Mouse (Mus musculus): ENCODE measurements around the gene Thbs1. TPM values are rescaled to one million over a fixed set of nuclear protein-coding genes. Genes with fewer than 3 reads are reported as not detected.

Gene Thbs1
- polyA plus RNA-seq, 1 experiment, result 57.5 TPM

- TF ChIP-seq MYOG (IDR thresholded peaks at IDR 0.05; ENCODE audit: control insufficient read depth in 1 of 3, insufficient read depth in 1 of 3, insufficient read length in 2 of 3, low read depth in 2 of 3) (peak; percentile 29 to 81 (median 50)), REST (IDR thresholded peaks at IDR 0.05; ENCODE audit: insufficient read depth, insufficient read length) (no peak), MYOD1 (IDR thresholded peaks at IDR 0.05; ENCODE audit: control insufficient read depth in 1 of 3, insufficient read length in 2 of 3, low read depth in 2 of 3) (peak in 2 of 3 experiments; percentile 40 to 74), TCF3 (IDR thresholded peaks at IDR 0.05; ENCODE audit: insufficient read length, low read depth) (no peak), POLR2A (IDR thresholded peaks at IDR 0.05; ENCODE audit: insufficient read length, low read depth) (no peak)
- Histone ChIP-seq H3K79me2 (ENCODE audit: control insufficient read depth, insufficient read depth) (no peaks in the 10 kb centered on the region), H3ac (ENCODE audit: control insufficient read depth, insufficient read length) (no peak overlapping the region), H3K4me3 (no peak overlapping the region), H3K4me2 (ENCODE audit: low read depth) (no peak overlapping the region), H3K27me3 (ENCODE audit: control insufficient read depth, insufficient read depth, insufficient read length) (no peaks in the 10 kb centered on the region), H3K36me3 (ENCODE audit: control insufficient read depth, insufficient read depth) (no peaks in the 10 kb centered on the region)
Observed at GRCm38 (mm10) chr2:118072811-118073372, 38.8 kb upstream of the Thbs1 start.

GRCm38 (mm10) chr2:118074030-118074429 is 37.6 kb upstream of the Thbs1 start:
- Histone ChIP-seq H3K4me3 (no peak overlapping the region), H3K36me3 (ENCODE audit: control insufficient read depth, insufficient read depth) (no peaks in the 10 kb centered on the region), H3K27me3 (ENCODE audit: control insufficient read depth, insufficient read depth, insufficient read length) (no peaks in the 10 kb centered on the region), H3K4me2 (ENCODE audit: low read depth) (no peak overlapping the region), H3K79me2 (ENCODE audit: control insufficient read depth, insufficient read depth) (no peaks in the 10 kb centered on the region), H3ac (ENCODE audit: control insufficient read depth, insufficient read length) (no peak overlapping the region)
- TF ChIP-seq MYOD1 (IDR thresholded peaks at IDR 0.05; ENCODE audit: control insufficient read depth in 1 of 3, insufficient read length in 2 of 3, low read depth in 2 of 3), result peak in 2 of 3 experiments; percentile 69 to 84
- TF ChIP-seq MYOG (IDR thresholded peaks at IDR 0.05; ENCODE audit: control insufficient read depth in 1 of 3, insufficient read depth in 1 of 3, insufficient read length in 2 of 3, low read depth in 2 of 3), result peak in 2 of 3 experiments; percentile 27 to 74
- no peak for TF ChIP-seq TCF12 (IDR thresholded peaks at IDR 0.05; ENCODE audit: insufficient read depth, poor library complexity, severe bottlenecking)

- Histone ChIP-seq H3K4me2 (ENCODE audit: low read depth) (no peak overlapping the region), H3K79me2 (ENCODE audit: control insufficient read depth, insufficient read depth) (no peaks in the 10 kb centered on the region), H3K36me3 (ENCODE audit: control insufficient read depth, insufficient read depth) (no peaks in the 10 kb centered on the region), H3K4me3 (no peak overlapping the region), H3K27me3 (ENCODE audit: control insufficient read depth, insufficient read depth, insufficient read length) (no peaks in the 10 kb centered on the region), H3ac (ENCODE audit: control insufficient read depth, insufficient read length) (no peak overlapping the region)
- TF ChIP-seq REST (IDR thresholded peaks at IDR 0.05; ENCODE audit: insufficient read depth, insufficient read length), result no peak
- no peak for TF ChIP-seq MYOG (IDR thresholded peaks at IDR 0.05; ENCODE audit: control insufficient read depth in 1 of 3, insufficient read depth in 1 of 3, insufficient read length in 2 of 3, low read depth in 2 of 3)
- no peak for TF ChIP-seq TCF3 (IDR thresholded peaks at IDR 0.05; ENCODE audit: insufficient read length, low read depth)
- TF ChIP-seq CEBPB (IDR thresholded peaks at IDR 0.05; ENCODE audit: insufficient read depth, poor library complexity, severe bottlenecking), result no peak
- TF ChIP-seq SRF (IDR thresholded peaks at IDR 0.05; ENCODE audit: control insufficient read depth, insufficient read length, low read depth), result no peak
- TF ChIP-seq POLR2A (IDR thresholded peaks at IDR 0.05; ENCODE audit: insufficient read length, low read depth), result no peak
- TF ChIP-seq USF1 (IDR thresholded peaks at IDR 0.05; ENCODE audit: low read depth), result no peak
- TF ChIP-seq E2F4 (IDR thresholded peaks at IDR 0.05; ENCODE audit: insufficient read depth), result no peak
- no peak for TF ChIP-seq MYOD1 (IDR thresholded peaks at IDR 0.05; ENCODE audit: control insufficient read depth in 1 of 3, insufficient read length in 2 of 3, low read depth in 2 of 3)
- TF ChIP-seq POLR2AphosphoS2 (IDR thresholded peaks at IDR 0.05; ENCODE audit: insufficient read length, low read depth), result no peak
- TF ChIP-seq TCF12 (IDR thresholded peaks at IDR 0.05; ENCODE audit: insufficient read depth, poor library complexity, severe bottlenecking), result no peak
- no peak for TF ChIP-seq MAX (IDR thresholded peaks at IDR 0.05; ENCODE audit: low read depth)
Observed at GRCm38 (mm10) chr2:118075165-118075564, 36.5 kb upstream of the Thbs1 start.

DNA sequence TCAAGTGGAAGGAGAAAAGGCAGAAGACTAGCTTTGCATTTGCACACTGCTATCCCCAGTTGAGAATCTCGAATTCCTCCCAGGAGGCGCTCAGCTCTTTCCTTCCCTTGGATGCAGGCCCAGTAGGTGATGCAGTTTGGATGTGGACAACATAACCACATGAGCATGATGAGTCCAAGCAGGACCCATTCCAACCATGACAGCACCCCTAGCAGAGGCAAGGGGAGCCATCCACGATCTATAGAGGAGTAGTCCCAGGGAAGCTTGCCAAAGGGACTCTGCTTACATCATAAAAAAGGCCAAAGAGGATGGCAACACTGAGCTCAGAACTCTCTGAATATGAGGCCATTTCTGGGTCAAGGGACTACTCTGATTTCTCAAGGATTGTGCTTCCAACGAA is 32.5 kb upstream of the Thbs1 start:
- no peak overlapping the region for H3ac ChIP-seq (ENCODE audit: control insufficient read depth, insufficient read length)
- H3K4me3 ChIP-seq, result no peak overlapping the region
- H3K27me3 ChIP-seq (ENCODE audit: control insufficient read depth, insufficient read depth, insufficient read length), result no peaks in the 10 kb centered on the region
- no peaks in the 10 kb centered on the region for H3K36me3 ChIP-seq (ENCODE audit: control insufficient read depth, insufficient read depth)
- H3K4me2 ChIP-seq (ENCODE audit: low read depth), result no peak overlapping the region
- no peak for TF ChIP-seq E2F4 (IDR thresholded peaks at IDR 0.05; ENCODE audit: insufficient read depth)
- TF ChIP-seq MYOG (IDR thresholded peaks at IDR 0.05; ENCODE audit: control insufficient read depth in 1 of 3, insufficient read depth in 1 of 3, insufficient read length in 2 of 3, low read depth in 2 of 3), result no peak
- TF ChIP-seq REST (IDR thresholded peaks at IDR 0.05; ENCODE audit: insufficient read depth, insufficient read length), result no peak
- no peak for TF ChIP-seq USF1 (IDR thresholded peaks at IDR 0.05; ENCODE audit: low read depth)
- TF ChIP-seq MYOD1 (IDR thresholded peaks at IDR 0.05; ENCODE audit: control insufficient read depth in 1 of 3, insufficient read length in 2 of 3, low read depth in 2 of 3), result no peak
- no peak for TF ChIP-seq CEBPB (IDR thresholded peaks at IDR 0.05; ENCODE audit: insufficient read depth, poor library complexity, severe bottlenecking)
- no peak for TF ChIP-seq MAX (IDR thresholded peaks at IDR 0.05; ENCODE audit: low read depth)
- TF ChIP-seq TCF12 (IDR thresholded peaks at IDR 0.05; ENCODE audit: insufficient read depth, poor library complexity, severe bottlenecking), result no peak
- no peak for TF ChIP-seq SRF (IDR thresholded peaks at IDR 0.05; ENCODE audit: control insufficient read depth, insufficient read length, low read depth)
- H3K79me2 ChIP-seq (ENCODE audit: control insufficient read depth, insufficient read depth), result no peaks in the 10 kb centered on the region

GRCm38 (mm10) chr2:118081581-118081980 is 30.1 kb upstream of the Thbs1 start:
- no peaks in the 10 kb centered on the region for H3K27me3 ChIP-seq (ENCODE audit: control insufficient read depth, insufficient read depth, insufficient read length)
- no peaks in the 10 kb centered on the region for H3K36me3 ChIP-seq (ENCODE audit: control insufficient read depth, insufficient read depth)
- no peak overlapping the region for H3K4me3 ChIP-seq
- H3K79me2 ChIP-seq (ENCODE audit: control insufficient read depth, insufficient read depth), result no peaks in the 10 kb centered on the region
- TF ChIP-seq SRF (IDR thresholded peaks at IDR 0.05; ENCODE audit: control insufficient read depth, insufficient read length, low read depth) (no peak), POLR2A (IDR thresholded peaks at IDR 0.05; ENCODE audit: insufficient read length, low read depth) (no peak), MAX (IDR thresholded peaks at IDR 0.05; ENCODE audit: low read depth) (no peak), E2F4 (IDR thresholded peaks at IDR 0.05; ENCODE audit: insufficient read depth) (no peak), MYOG (IDR thresholded peaks at IDR 0.05; ENCODE audit: control insufficient read depth in 1 of 3, insufficient read depth in 1 of 3, insufficient read length in 2 of 3, low read depth in 2 of 3) (no peak), MYOD1 (IDR thresholded peaks at IDR 0.05; ENCODE audit: control insufficient read depth in 1 of 3, insufficient read length in 2 of 3, low read depth in 2 of 3) (no peak), CEBPB (IDR thresholded peaks at IDR 0.05; ENCODE audit: insufficient read depth, poor library complexity, severe bottlenecking) (no peak), POLR2AphosphoS2 (IDR thresholded peaks at IDR 0.05; ENCODE audit: insufficient read length, low read depth) (no peak), TCF3 (IDR thresholded peaks at IDR 0.05; ENCODE audit: insufficient read length, low read depth) (no peak)
- no peak overlapping the region for H3ac ChIP-seq (ENCODE audit: control insufficient read depth, insufficient read length)
- H3K4me2 ChIP-seq (ENCODE audit: low read depth), result no peak overlapping the region

All from myocyte (in vitro differentiated cells).